Mouse (Mus musculus) G1E (cell line): Measurements from ENCODE around the gene Odf4. TPM values are rescaled to one million over a fixed set of nuclear protein-coding genes. Genes with fewer than 3 reads are reported as not detected.
A peak's percentile ranks its signal among the peaks of the same experiment; 100 is the strongest.

Experiments used
- ATAC-seq: 2 replicates; pipeline ENCODE4 v1.8.0; 2016; ENCODE audit warnings: mild to moderate bottlenecking; ENCODE audit not compliant: insufficient number of reproducible peaks, poor library complexity, low FRiP score, severe bottlenecking; ENCODE audit errors: extremely low read depth
- DNase-seq: peaks from one replicate; pipeline ENCODE4 v3.0.0; 2012; ENCODE audit warnings: low spot score
- H3K27me3 ChIP-seq: 2 replicates; pipeline ENCODE4 v1.6.1; 2012; ENCODE audit warnings: mild to moderate bottlenecking, low read length, inconsistent platforms; ENCODE audit not compliant: insufficient read depth
- H3K36me3 ChIP-seq: replicated peaks from 2 replicates; pipeline ENCODE3; 2012; ENCODE audit warnings: mild to moderate bottlenecking, inconsistent platforms
- H3K4me1 ChIP-seq: 2 replicates; pipeline ENCODE4 v1.6.1; 2012; ENCODE audit warnings: low read depth, low read length, inconsistent platforms, mixed read lengths; ENCODE audit not compliant: insufficient read depth
- H3K4me3 ChIP-seq: 2 replicates; pipeline ENCODE4 v1.5.1; 2012; ENCODE audit warnings: low read depth, mild to moderate bottlenecking, inconsistent platforms, low read length, moderate library complexity, mixed read lengths
- H3K9me3 ChIP-seq: replicated peaks from 2 replicates; pipeline ENCODE4 v1.6.1; 2012; ENCODE audit warnings: inconsistent platforms
- CTCF ChIP-seq: IDR thresholded peaks from 2 replicates; pipeline ENCODE4 v1.5.1; 2012; ENCODE audit warnings: low read depth, low read length, inconsistent platforms, mixed read lengths
- GATA1 ChIP-seq: IDR thresholded peaks from 2 replicates; pipeline ENCODE4 v1.6.1; 2012; ENCODE audit warnings: borderline replicate concordance, low read length, inconsistent platforms, mixed read lengths
- GATA2 ChIP-seq: IDR thresholded peaks from 2 replicates; pipeline ENCODE4 v1.6.1; 2012; ENCODE audit warnings: low read depth, low read length, inconsistent platforms, borderline replicate concordance
- POLR2AphosphoS5 ChIP-seq: IDR thresholded peaks from 2 replicates; pipeline ENCODE4 v1.6.1; 2012; ENCODE audit warnings: low read depth, low read length, inconsistent platforms; ENCODE audit not compliant: insufficient replicate concordance
- TAL1 ChIP-seq: conservative IDR thresholded peaks from 2 replicates; pipeline ENCODE4 v1.6.1; 2012; ENCODE audit warnings: low read depth, low read length, inconsistent platforms, mixed read lengths
- polyA plus RNA-seq: library from polyadenylated mRNA; stranded (reverse); fragments of >175 nt; gene quantifications from 2 replicates; pipeline ENCODE4 v1.2.3, GENCODE M21; 2012
- total RNA-seq, 2 experiments: library from RNA; stranded (forward) in 1 of 2; stranded (reverse) in 1 of 2; fragments of 200-1000 nt in 1 of 2; fragments of >200 nt in 1 of 2; fragmentation: Nextera tagmentation in 1 of 2; gene quantifications; 2 replicates each; pipeline ENCODE4 v1.2.3; 2014 to 2017

Odf4 gene
- total and polyA plus RNA-seq, 3 experiments: not detected

DNA sequence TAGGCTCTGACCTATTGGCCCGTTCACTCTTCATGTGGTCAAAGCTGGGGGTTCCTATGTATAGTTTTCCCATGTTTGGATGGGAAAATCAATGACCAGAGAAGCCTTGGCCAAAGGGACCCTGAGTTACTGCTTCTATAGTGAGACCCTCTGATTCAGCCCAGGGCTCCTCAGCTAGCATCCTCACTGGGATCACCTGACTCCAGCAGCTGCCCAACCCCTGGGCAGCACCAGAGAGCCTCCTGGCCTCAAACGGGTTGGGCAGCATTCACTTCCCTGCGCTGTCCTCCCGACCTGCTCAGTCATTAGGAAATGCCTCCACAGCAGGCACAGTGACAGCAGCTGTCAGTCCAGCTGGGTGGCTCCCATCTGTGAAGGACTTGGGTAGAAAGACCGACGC, 38.6 kb downstream of the Odf4 start, which contains the start of gene Rnf222:
TSS of gene Rnf222 (plus strand) at position 301 of the 400 bp plus-strand sequence.
- TF ChIP-seq POLR2AphosphoS5: no peak
- TF ChIP-seq GATA1: no peak
- Histone ChIP-seq H3K9me3 (no peaks in the 10 kb centered on the region), H3K27me3 (peaks cover 34% of the 10 kb centered on the region), H3K4me3 (no peak within 1 kb of the TSS), H3K36me3 (no peaks in the 10 kb centered on the region), H3K4me1 (peaks cover 30% of the 10 kb centered on the region)
- DNase-seq: no peak
- no peak for ATAC-seq

DNA sequence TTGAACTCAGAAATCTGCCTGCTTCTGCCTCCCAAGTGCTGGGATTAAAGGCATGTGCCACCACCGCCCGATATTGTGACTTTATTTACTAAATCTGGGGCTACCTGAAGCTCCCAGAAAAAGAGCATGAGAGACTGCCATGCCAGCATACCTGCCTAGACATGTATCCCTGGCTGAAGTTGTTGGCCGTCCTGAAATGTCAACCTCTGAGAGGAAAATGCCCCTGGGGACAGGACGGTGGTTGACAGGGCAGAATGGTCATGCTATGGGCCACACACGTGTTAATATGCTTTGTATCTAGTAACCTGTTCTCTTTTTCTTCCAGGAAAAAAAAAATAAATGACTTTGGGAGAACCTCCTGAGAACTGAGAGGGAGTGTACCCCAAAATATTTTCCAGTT, 40.8 kb downstream of the Odf4 start:
- TF ChIP-seq POLR2AphosphoS5 (no peak), GATA2 (no peak), TAL1 (no peak), CTCF (no peak), GATA1 (no peak)
- Histone ChIP-seq H3K36me3 (no peaks in the 10 kb centered on the region), H3K9me3 (no peaks in the 10 kb centered on the region), H3K4me3 (no peak overlapping the region), H3K27me3 (peaks cover 20% of the 10 kb centered on the region), H3K4me1 (peaks cover 25% of the 10 kb centered on the region)
- no peak for ATAC-seq
- no peak for DNase-seq

DNA sequence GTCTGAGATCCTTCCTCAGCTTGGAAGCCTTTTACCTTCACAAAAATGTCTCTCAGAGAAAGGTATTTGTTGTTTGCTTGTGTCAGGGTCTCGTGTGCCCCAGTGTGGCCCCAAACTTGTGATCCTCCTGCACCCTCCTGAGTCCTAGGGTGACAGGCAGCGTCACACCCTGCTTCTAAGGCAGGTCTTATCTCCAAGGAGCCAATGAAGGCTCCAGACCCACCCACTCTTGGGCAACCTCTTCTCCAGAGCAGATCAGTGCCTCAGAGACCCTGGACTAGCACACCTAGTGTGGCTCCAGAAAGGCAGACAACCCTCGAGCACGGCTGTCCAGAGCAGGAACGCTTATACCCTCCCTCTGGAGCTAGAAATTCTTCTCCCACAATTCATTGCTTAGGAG, 42.5 kb downstream of the Odf4 start:
- Histone ChIP-seq H3K36me3 (no peaks in the 10 kb centered on the region), H3K4me3 (no peak overlapping the region), H3K9me3 (no peaks in the 10 kb centered on the region), H3K4me1 (peaks cover 19% of the 10 kb centered on the region), H3K27me3 (peaks cover 15% of the 10 kb centered on the region)
- ATAC-seq (no peak), DNase-seq (no peak)
- TF ChIP-seq TAL1: no peak
- no peak for TF ChIP-seq GATA1
- TF ChIP-seq POLR2AphosphoS5: no peak
- TF ChIP-seq CTCF: no peak
- TF ChIP-seq GATA2: no peak

DNA sequence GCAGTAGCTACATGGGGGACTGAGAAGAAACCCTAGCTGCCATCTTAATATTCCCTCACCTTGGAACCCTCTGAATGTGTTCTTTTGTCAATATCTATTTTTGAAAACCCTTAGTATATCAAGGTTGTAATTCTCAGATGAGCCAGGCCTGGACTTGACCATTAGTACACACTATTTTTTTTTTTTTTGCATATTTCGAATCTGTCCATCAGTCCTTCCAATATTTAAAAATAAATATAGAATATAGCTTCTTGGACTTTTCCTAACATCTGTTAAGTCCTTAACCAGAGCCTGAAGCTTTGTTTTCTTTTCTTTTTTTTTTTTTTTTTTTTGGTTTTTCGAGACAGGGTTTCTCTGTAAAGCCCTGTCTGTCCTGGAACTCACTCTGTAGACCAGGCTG, 43.0 kb downstream of the Odf4 start:
- no peak for DNase-seq
- no peak for ATAC-seq
- H3K9me3 ChIP-seq: no peaks in the 10 kb centered on the region

DNA sequence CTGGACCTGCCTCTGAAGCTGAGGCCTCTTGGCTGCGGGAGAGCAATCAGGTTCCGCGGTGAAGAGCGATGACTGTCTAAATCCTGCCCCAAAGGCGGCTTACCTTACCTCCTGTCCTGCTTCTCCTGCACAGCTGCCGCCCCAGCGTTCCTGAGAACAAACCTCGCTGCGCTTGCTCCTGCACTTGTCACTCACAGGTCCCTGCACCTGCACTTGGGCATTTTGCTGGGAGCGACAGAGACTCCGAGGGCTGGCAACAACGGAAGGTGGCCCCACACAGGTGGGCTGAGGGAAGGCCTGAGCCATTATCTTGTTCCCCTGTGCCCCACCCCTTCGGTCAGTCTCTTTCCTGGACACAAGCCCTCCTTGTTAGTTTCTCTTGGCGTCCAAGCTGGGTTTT, 44.8 kb downstream of the Odf4 start:
- Histone ChIP-seq H3K36me3 (no peaks in the 10 kb centered on the region), H3K4me1 (peaks cover 11% of the 10 kb centered on the region), H3K27me3 (peaks cover 8% of the 10 kb centered on the region), H3K9me3 (no peaks in the 10 kb centered on the region), H3K4me3 (no peak overlapping the region)
- ATAC-seq: no peak
- DNase-seq: no peak
- TF ChIP-seq CTCF (no peak), GATA1 (no peak), GATA2 (no peak), POLR2AphosphoS5 (no peak)

More for the DNA sequence above, 43.0 kb downstream of the Odf4 start:
- Histone ChIP-seq H3K27me3 (peaks cover 14% of the 10 kb centered on the region), H3K4me1 (peaks cover 15% of the 10 kb centered on the region), H3K4me3 (no peak overlapping the region), H3K36me3 (no peaks in the 10 kb centered on the region)
- TF ChIP-seq GATA1 (no peak), POLR2AphosphoS5 (no peak), CTCF (no peak), TAL1 (no peak), GATA2 (no peak)

DNA sequence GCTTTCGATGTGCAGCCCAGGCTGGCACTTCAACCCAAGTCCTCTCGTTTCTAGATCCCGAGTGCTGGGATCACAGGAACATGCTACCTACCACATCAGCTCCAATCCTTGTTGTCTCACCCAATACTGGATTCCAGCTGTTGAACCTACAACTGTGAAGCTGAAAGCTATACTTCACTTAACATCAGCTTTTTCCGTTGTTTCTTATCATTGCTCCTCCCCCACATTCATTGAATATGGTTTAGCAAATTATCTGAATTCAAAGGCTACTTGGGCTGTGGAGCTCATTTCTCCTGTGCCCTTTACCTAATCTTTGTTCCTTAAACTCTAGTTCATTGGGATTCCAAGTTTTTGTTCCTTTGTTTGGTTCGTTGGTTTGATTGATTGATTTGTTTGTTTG, 48.1 kb downstream of the Odf4 start:
- DNase-seq (no peak), ATAC-seq (no peak)
- Histone ChIP-seq H3K9me3 (no peaks in the 10 kb centered on the region), H3K27me3 (peaks cover 11% of the 10 kb centered on the region), H3K4me1 (peaks cover 3% of the 10 kb centered on the region), H3K4me3 (no peak overlapping the region), H3K36me3 (no peaks in the 10 kb centered on the region)
- TF ChIP-seq GATA2: no peak
- no peak for TF ChIP-seq GATA1
- TF ChIP-seq TAL1: no peak
- TF ChIP-seq POLR2AphosphoS5: no peak
- no peak for TF ChIP-seq CTCF

DNA sequence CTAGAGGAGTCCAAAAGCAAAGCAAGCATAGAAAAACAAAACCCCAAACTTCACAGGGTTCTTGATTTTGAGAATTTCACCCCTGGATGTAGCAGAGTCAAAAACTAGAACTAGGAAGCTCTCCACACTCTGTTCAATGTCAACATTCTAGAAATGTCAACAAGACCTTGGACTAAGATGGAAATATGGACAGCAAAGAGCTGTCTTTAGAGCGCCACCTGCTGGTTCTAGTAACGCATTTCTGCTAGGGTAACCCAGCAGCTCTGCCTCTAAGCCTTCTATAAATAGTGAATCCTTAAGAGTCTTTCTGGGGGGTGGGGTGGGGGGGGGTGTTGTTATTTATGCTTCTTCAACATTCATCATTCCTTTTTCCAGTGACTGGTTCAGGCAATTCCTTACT, 52.0 kb downstream of the Odf4 start:
- TF ChIP-seq TAL1: no peak
- TF ChIP-seq GATA2: no peak
- no peak for TF ChIP-seq POLR2AphosphoS5
- TF ChIP-seq GATA1: no peak
- peak; percentile 47 for TF ChIP-seq CTCF
- H3K9me3 ChIP-seq: no peaks in the 10 kb centered on the region
- DNase-seq (peak; percentile 21), ATAC-seq (no peak)
- no peaks in the 10 kb centered on the region for H3K36me3 ChIP-seq
- H3K4me1 ChIP-seq: peaks cover 3% of the 10 kb centered on the region
- H3K27me3 ChIP-seq: peaks cover 23% of the 10 kb centered on the region; the same call in 1 of the 2 replicates
- no peak overlapping the region for H3K4me3 ChIP-seq

Other genes starting within 250 kb of the Odf4 start
- gene Myh10, start 235.5 kb downstream of the Odf4 start, total RNA-seq (2014; fragmentation: Nextera tagmentation): 4.9 TPM in 1 of 2 replicates, not detected in the other
- 0.49 TPM in 1 of 2 replicates, not detected in the other for gene Myh10, start 235.5 kb downstream of the Odf4 start, total RNA-seq (2017)
- 0.03 TPM in 1 of 2 replicates, not detected in the other for gene Myh10, start 235.5 kb downstream of the Odf4 start, polyA plus RNA-seq
- 39.4 and 48.7 TPM in 2 replicates for gene Ndel1, start 55.2 kb downstream of the Odf4 start, total RNA-seq (2014; fragmentation: Nextera tagmentation)
- 52.3 and 64.3 TPM in 2 replicates for gene Ndel1, start 55.2 kb downstream of the Odf4 start, total RNA-seq (2017)
- gene Ndel1, start 55.2 kb downstream of the Odf4 start, polyA plus RNA-seq: 26.2 and 40.3 TPM in 2 replicates
- gene Rnf222, start 38.5 kb downstream of the Odf4 start, total RNA-seq (2014; fragmentation: Nextera tagmentation): not detected in 2 replicates
- 0.06 and 0.11 TPM in 2 replicates for gene Rnf222, start 38.5 kb downstream of the Odf4 start, total RNA-seq (2017)
- not detected in 2 replicates for gene Rnf222, start 38.5 kb downstream of the Odf4 start, polyA plus RNA-seq
- gene Rpl26, start 25.5 kb downstream of the Odf4 start, total RNA-seq (2014; fragmentation: Nextera tagmentation): 1,627 and 1,719 TPM in 2 replicates
- 4,471 and 4,820 TPM in 2 replicates for gene Rpl26, start 25.5 kb downstream of the Odf4 start, total RNA-seq (2017)
- 273 and 318 TPM in 2 replicates for gene Rpl26, start 25.5 kb downstream of the Odf4 start, polyA plus RNA-seq
- gene Arhgef15, start 30.4 kb upstream of the Odf4 start, total RNA-seq (2014; fragmentation: Nextera tagmentation): not detected in 2 replicates
- 0.12 and 0.22 TPM in 2 replicates for gene Arhgef15, start 30.4 kb upstream of the Odf4 start, total RNA-seq (2017)
- gene Arhgef15, start 30.4 kb upstream of the Odf4 start, polyA plus RNA-seq: not detected in 2 replicates
- 5.2 and 5.8 TPM in 2 replicates for gene Slc25a35, start 41.0 kb upstream of the Odf4 start, total RNA-seq (2014; fragmentation: Nextera tagmentation)
- 0.93 and 1.1 TPM in 2 replicates for gene Slc25a35, start 41.0 kb upstream of the Odf4 start, total RNA-seq (2017)
- gene Slc25a35, start 41.0 kb upstream of the Odf4 start, polyA plus RNA-seq: 1.2 and 1.3 TPM in 2 replicates
- 16.1 and 21.8 TPM in 2 replicates for gene Rangrf, start 48.1 kb upstream of the Odf4 start, total RNA-seq (2014; fragmentation: Nextera tagmentation)
- 16.2 and 18.4 TPM in 2 replicates for gene Rangrf, start 48.1 kb upstream of the Odf4 start, total RNA-seq (2017)
- 7.8 and 8.1 TPM in 2 replicates for gene Rangrf, start 48.1 kb upstream of the Odf4 start, polyA plus RNA-seq
- 83.4 and 107 TPM in 2 replicates for gene Pfas, start 81.4 kb upstream of the Odf4 start, total RNA-seq (2014; fragmentation: Nextera tagmentation)
- gene Pfas, start 81.4 kb upstream of the Odf4 start, total RNA-seq (2017): 34.4 and 36.2 TPM in 2 replicates
- gene Pfas, start 81.4 kb upstream of the Odf4 start, polyA plus RNA-seq: 41.3 and 62.8 TPM in 2 replicates
- 83.8 and 96.5 TPM in 2 replicates for gene Ctc1, start 88.8 kb upstream of the Odf4 start, total RNA-seq (2014; fragmentation: Nextera tagmentation)
- 15.2 and 19.9 TPM in 2 replicates for gene Ctc1, start 88.8 kb upstream of the Odf4 start, total RNA-seq (2017)
- 73.4 and 104 TPM in 2 replicates for gene Ctc1, start 88.8 kb upstream of the Odf4 start, polyA plus RNA-seq
- 176 and 241 TPM in 2 replicates for gene Aurkb, start 118.6 kb upstream of the Odf4 start, total RNA-seq (2014; fragmentation: Nextera tagmentation)
- 117 and 133 TPM in 2 replicates for gene Aurkb, start 118.6 kb upstream of the Odf4 start, total RNA-seq (2017)
- gene Aurkb, start 118.6 kb upstream of the Odf4 start, polyA plus RNA-seq: 296 TPM in 2 replicates
- 5.3 and 6.4 TPM in 2 replicates for gene Borcs6, start 132.6 kb upstream of the Odf4 start, total RNA-seq (2014; fragmentation: Nextera tagmentation)
- gene Borcs6, start 132.6 kb upstream of the Odf4 start, total RNA-seq (2017): 6.1 and 8.2 TPM in 2 replicates
- gene Borcs6, start 132.6 kb upstream of the Odf4 start, polyA plus RNA-seq: 25.9 and 37.4 TPM in 2 replicates
- gene Tmem107, start 143.7 kb upstream of the Odf4 start, total RNA-seq (2014; fragmentation: Nextera tagmentation): 28.3 and 38.2 TPM in 2 replicates
- 17.2 and 34.2 TPM in 2 replicates for gene Tmem107, start 143.7 kb upstream of the Odf4 start, total RNA-seq (2017)
- gene Tmem107, start 143.7 kb upstream of the Odf4 start, polyA plus RNA-seq: 70.8 and 77.9 TPM in 2 replicates
- gene Vamp2, start 161.4 kb upstream of the Odf4 start, total RNA-seq (2014; fragmentation: Nextera tagmentation): 98.4 and 104 TPM in 2 replicates
- gene Vamp2, start 161.4 kb upstream of the Odf4 start, total RNA-seq (2017): 4.4 and 5.8 TPM in 2 replicates
- gene Vamp2, start 161.4 kb upstream of the Odf4 start, polyA plus RNA-seq: 31.8 and 32.8 TPM in 2 replicates
- gene Per1, start 168.1 kb upstream of the Odf4 start, total RNA-seq (2014; fragmentation: Nextera tagmentation): 55.2 and 55.5 TPM in 2 replicates
- 8.9 TPM in 2 replicates for gene Per1, start 168.1 kb upstream of the Odf4 start, total RNA-seq (2017)
- gene Per1, start 168.1 kb upstream of the Odf4 start, polyA plus RNA-seq: 40.6 TPM in 2 replicates
- 0.53 TPM in 1 of 2 replicates, not detected in the other for gene Hes7, start 193.3 kb upstream of the Odf4 start, total RNA-seq (2014; fragmentation: Nextera tagmentation)
- 0.22 TPM in 1 of 2 replicates, not detected in the other for gene Hes7, start 193.3 kb upstream of the Odf4 start, total RNA-seq (2017)
- gene Hes7, start 193.3 kb upstream of the Odf4 start, polyA plus RNA-seq: 1.2 and 2.0 TPM in 2 replicates
- gene 9130213A22Rik, start 195.5 kb upstream of the Odf4 start, total RNA-seq (2014; fragmentation: Nextera tagmentation): 1.4 TPM in 2 replicates
- gene 9130213A22Rik, start 195.5 kb upstream of the Odf4 start, total RNA-seq (2017): 0.17 and 0.82 TPM in 2 replicates
- 0.10 and 0.25 TPM in 2 replicates for gene 9130213A22Rik, start 195.5 kb upstream of the Odf4 start, polyA plus RNA-seq
- 1.3 TPM in 1 of 2 replicates, not detected in the other for gene Aloxe3, start 198.8 kb upstream of the Odf4 start, total RNA-seq (2014; fragmentation: Nextera tagmentation)
- gene Aloxe3, start 198.8 kb upstream of the Odf4 start, total RNA-seq (2017): 0.16 TPM in 1 of 2 replicates, not detected in the other
- 0.01 TPM in 1 of 2 replicates, not detected in the other for gene Aloxe3, start 198.8 kb upstream of the Odf4 start, polyA plus RNA-seq
- gene Alox12b, start 229.9 kb upstream of the Odf4 start, total RNA-seq (2014; fragmentation: Nextera tagmentation): not detected in 2 replicates
- not detected in 2 replicates for gene Alox12b, start 229.9 kb upstream of the Odf4 start, total RNA-seq (2017)
- gene Alox12b, start 229.9 kb upstream of the Odf4 start, polyA plus RNA-seq: not detected in 2 replicates